Mouse (Mus musculus) heart, embryonic 10.5 days (tissue): Measurements from ENCODE around the gene Cyp11a1. TPM values are rescaled to one million over a fixed set of nuclear protein-coding genes. Genes with fewer than 3 reads are reported as not detected.

Experiments
- DNase-seq: peaks from one replicate; pipeline ENCODE4 v3.0.0-alpha.2; 2017; ENCODE audit warnings: low spot score
- H3K27ac ChIP-seq: fragments of 300-500 bp; sonication (generic); 2 replicates; pipeline ENCODE4 v1.5.1; 2016; ENCODE audit warnings: mild to moderate bottlenecking
- H3K27me3 ChIP-seq: fragments of 300-500 bp; sonication (generic); 2 replicates; pipeline ENCODE4 v1.6.1; 2016; ENCODE audit warnings: mild to moderate bottlenecking; ENCODE audit not compliant: poor library complexity, insufficient read depth, severe bottlenecking
- H3K36me3 ChIP-seq: fragments of 300-500 bp; sonication (generic); 2 replicates; pipeline ENCODE4 v1.6.1; 2016; ENCODE audit warnings: mild to moderate bottlenecking, moderate library complexity
- H3K4me1 ChIP-seq: fragments of 300-500 bp; sonication (generic); 2 replicates; pipeline ENCODE4 v1.6.1; 2016; ENCODE audit warnings: mild to moderate bottlenecking
- H3K4me3 ChIP-seq: fragments of 300-500 bp; sonication (generic); 2 replicates; pipeline ENCODE4 v1.5.1; 2016; ENCODE audit warnings: mild to moderate bottlenecking, moderate library complexity
- H3K9me3 ChIP-seq: fragments of 300-500 bp; sonication (generic); 2 replicates; pipeline ENCODE4 v1.6.1; 2016; ENCODE audit warnings: mild to moderate bottlenecking, moderate library complexity
- WGBS: fragments of 180-500 bp; shearing (Covaris S2); methylation state at CpG from one replicate; pipeline ENCODE4 v1.1.7; 2016; 5-methylcytosine and 5-hydroxymethylcytosine counted together
- polyA plus RNA-seq: library from polyadenylated mRNA; unstranded; fragments of >200 nt; fragmentation: Nextera tagmentation; extraction: Ambion mirVana; gene quantifications from 2 replicates; pipeline ENCODE4 v1.2.1, GENCODE M21; 2016

Gene Cyp11a1
- polyA plus RNA-seq, 1 experiment from 2014 or later: 0.10 TPM

GRCm38 (mm10) chr9:57978025-57978424 is 28.2 kb upstream of the Cyp11a1 start:
- 55% methylated on average over 6 of the region's 6 CpGs for WGBS
- no peak for DNase-seq
- H3K27me3 ChIP-seq: peaks cover 16% of the 10 kb centered on the region; the same call in 1 of the 2 replicates
- no peak overlapping the region for H3K4me3 ChIP-seq
- no peaks in the 10 kb centered on the region for H3K36me3 ChIP-seq
- H3K4me1 ChIP-seq: peaks cover 33% of the 10 kb centered on the region
- H3K27ac ChIP-seq: no peak overlapping the region
- no peaks in the 10 kb centered on the region for H3K9me3 ChIP-seq

DNA sequence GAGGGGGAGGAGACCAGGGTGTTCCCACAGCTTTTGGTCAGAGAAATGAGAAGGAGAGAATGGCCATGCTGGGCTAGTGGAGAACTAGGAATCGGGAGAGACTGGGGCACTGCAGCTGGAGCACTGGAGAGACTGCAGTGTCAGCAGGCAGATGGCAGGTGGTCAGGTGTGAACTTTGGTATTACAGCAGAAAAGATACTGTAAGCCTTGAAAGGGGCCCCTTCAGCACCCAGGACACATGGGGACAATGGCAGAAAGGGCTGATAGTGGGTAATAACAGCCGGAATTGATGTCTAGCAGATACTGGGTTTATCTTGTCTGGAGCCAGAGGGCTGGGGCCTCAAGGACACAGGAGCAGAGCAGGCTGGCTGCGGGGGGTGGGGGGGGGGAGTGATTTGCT is 27.4 kb upstream of the Cyp11a1 start:
- 32% methylated on average over 3 of the region's 3 CpGs for WGBS
- H3K27ac ChIP-seq: no peak overlapping the region
- no peak overlapping the region for H3K4me3 ChIP-seq

GRCm38 (mm10) chr9:57980570-57980969 is 25.6 kb upstream of the Cyp11a1 start:
- WGBS: 83% methylated on average over 10 of the region's 10 CpGs
- H3K4me1 ChIP-seq: peaks cover 15% of the 10 kb centered on the region
- H3K9me3 ChIP-seq: no peaks in the 10 kb centered on the region
- H3K27ac ChIP-seq: no peak overlapping the region
- peaks cover 18% of the 10 kb centered on the region for H3K27me3 ChIP-seq
- DNase-seq: no peak
- H3K36me3 ChIP-seq: no peaks in the 10 kb centered on the region
- H3K4me3 ChIP-seq: no peak overlapping the region

More for the DNA sequence above, 27.4 kb upstream of the Cyp11a1 start:
- Histone ChIP-seq H3K27me3 (peaks cover 16% of the 10 kb centered on the region; the same call in 1 of the 2 replicates), H3K4me1 (peaks cover 25% of the 10 kb centered on the region), H3K9me3 (no peaks in the 10 kb centered on the region), H3K36me3 (no peaks in the 10 kb centered on the region)
- DNase-seq: no peak

DNA sequence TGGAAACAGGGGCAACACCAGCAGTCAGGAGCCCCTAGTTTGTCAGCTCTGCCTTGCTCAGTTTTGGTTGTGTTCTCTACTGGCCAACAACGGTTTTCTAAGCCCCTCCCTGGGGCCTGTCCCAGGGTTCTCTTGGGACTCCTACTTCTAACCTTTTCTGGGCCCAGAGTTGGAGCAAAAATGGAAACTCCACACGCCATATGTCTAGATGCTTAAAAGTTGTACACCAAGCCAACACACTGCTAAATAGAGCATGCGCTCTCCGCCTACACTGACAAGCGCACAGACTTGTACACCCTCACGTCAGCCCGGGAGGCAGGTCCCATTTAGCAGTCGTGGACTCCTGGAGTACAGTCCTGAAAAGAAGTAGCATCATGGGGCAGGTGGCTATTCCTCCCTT is 20.9 kb upstream of the Cyp11a1 start:
- Histone ChIP-seq H3K27ac (no peak overlapping the region), H3K36me3 (no peaks in the 10 kb centered on the region), H3K27me3 (peaks cover 53% of the 10 kb centered on the region), H3K4me1 (no peaks in the 10 kb centered on the region), H3K9me3 (no peaks in the 10 kb centered on the region), H3K4me3 (no peak overlapping the region)
- no peak for DNase-seq
- 89% methylated on average over 8 of the region's 8 CpGs for WGBS

DNA sequence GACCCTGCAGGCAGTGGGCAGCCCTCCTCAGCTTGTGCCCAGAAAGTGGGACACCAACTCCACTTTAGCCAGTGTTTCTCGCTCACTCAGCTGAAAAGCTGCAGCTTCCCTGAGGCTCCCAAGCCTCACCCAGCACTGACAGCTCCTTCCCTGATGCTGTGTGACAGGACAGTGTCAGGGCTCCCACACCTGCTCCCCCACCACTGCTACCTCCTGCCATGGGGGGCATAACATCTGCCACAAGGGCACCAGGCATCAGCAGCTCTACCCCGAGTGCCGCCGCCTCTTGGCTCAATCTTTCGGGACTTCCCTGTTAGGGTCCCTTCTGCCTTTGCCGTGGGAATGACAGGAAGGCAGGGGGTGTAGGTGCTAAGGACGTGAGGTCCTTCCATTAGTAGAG is 19.9 kb upstream of the Cyp11a1 start:
- peaks cover 44% of the 10 kb centered on the region for H3K27me3 ChIP-seq
- WGBS: 55% methylated on average over 7 of the region's 7 CpGs
- no peak overlapping the region; the same call in 1 of the 2 replicates for H3K27ac ChIP-seq
- no peak overlapping the region for H3K4me3 ChIP-seq
- no peaks in the 10 kb centered on the region for H3K4me1 ChIP-seq
- no peaks in the 10 kb centered on the region for H3K9me3 ChIP-seq
- no peaks in the 10 kb centered on the region for H3K36me3 ChIP-seq
- DNase-seq: no peak

DNA sequence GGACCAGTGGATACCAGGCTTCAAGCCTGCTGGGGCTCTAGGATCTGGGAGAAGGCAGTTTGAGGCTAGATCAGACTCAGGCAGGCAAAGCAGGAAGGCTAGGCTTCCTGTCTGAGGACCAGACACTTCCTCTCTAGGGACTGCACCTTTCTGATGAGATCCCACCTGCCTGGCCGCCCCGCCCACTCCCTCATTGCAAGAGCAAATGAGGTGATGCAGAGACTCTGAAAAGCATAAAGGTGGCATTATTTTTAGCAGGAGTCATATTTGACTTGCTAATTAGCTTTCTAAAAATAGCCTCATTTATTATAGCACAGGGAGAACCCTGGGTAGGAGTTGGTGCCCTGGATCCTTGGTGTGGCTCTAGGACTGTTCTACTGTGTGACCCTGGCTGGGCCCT is 18.1 kb upstream of the Cyp11a1 start:
- no peak overlapping the region for H3K27ac ChIP-seq
- peaks cover 4% of the 10 kb centered on the region; the same call in 1 of the 2 replicates for H3K4me1 ChIP-seq
- no peaks in the 10 kb centered on the region for H3K9me3 ChIP-seq
- no peak overlapping the region for H3K4me3 ChIP-seq
- H3K27me3 ChIP-seq: peaks cover 54% of the 10 kb centered on the region
- DNase-seq: no peak
- 88% methylated on average over 2 of the region's 2 CpGs for WGBS
- H3K36me3 ChIP-seq: no peaks in the 10 kb centered on the region

- Histone ChIP-seq H3K9me3 (no peaks in the 10 kb centered on the region), H3K27ac (peak overlapping the region; percentile 8; the same call in 1 of the 2 replicates), H3K27me3 (peaks cover 54% of the 10 kb centered on the region), H3K4me1 (peaks cover 10% of the 10 kb centered on the region; the same call in 1 of the 2 replicates), H3K4me3 (no peak overlapping the region), H3K36me3 (no peaks in the 10 kb centered on the region)
- 80% methylated on average over 6 of the region's 6 CpGs for WGBS
- DNase-seq: no peak
These were observed 16.9 kb upstream of the Cyp11a1 start for GRCm38 (mm10) chr9:57989309-57989708.

GRCm38 (mm10) chr9:57990438-57991110 is 15.6 kb upstream of the Cyp11a1 start:
- no peaks in the 10 kb centered on the region for H3K9me3 ChIP-seq
- no peak for DNase-seq
- 27% methylated on average over 10 of the region's 10 CpGs for WGBS

GRCm38 (mm10) chr9:57992060-57992459 is 14.2 kb upstream of the Cyp11a1 start:
- Histone ChIP-seq H3K4me1 (peaks cover 10% of the 10 kb centered on the region; the same call in 1 of the 2 replicates), H3K27ac (no peak overlapping the region), H3K36me3 (no peaks in the 10 kb centered on the region), H3K27me3 (peaks cover 47% of the 10 kb centered on the region), H3K9me3 (no peaks in the 10 kb centered on the region), H3K4me3 (no peak overlapping the region)
- 77% methylated on average over 3 of the region's 3 CpGs for WGBS
- DNase-seq: no peak

More at GRCm38 (mm10) chr9:57990438-57991110, 15.6 kb upstream of the Cyp11a1 start:
- Histone ChIP-seq H3K36me3 (no peaks in the 10 kb centered on the region), H3K4me3 (no peak overlapping the region), H3K27me3 (peaks cover 52% of the 10 kb centered on the region), H3K4me1 (peaks cover 10% of the 10 kb centered on the region; the same call in 1 of the 2 replicates), H3K27ac (no peak overlapping the region)

DNA sequence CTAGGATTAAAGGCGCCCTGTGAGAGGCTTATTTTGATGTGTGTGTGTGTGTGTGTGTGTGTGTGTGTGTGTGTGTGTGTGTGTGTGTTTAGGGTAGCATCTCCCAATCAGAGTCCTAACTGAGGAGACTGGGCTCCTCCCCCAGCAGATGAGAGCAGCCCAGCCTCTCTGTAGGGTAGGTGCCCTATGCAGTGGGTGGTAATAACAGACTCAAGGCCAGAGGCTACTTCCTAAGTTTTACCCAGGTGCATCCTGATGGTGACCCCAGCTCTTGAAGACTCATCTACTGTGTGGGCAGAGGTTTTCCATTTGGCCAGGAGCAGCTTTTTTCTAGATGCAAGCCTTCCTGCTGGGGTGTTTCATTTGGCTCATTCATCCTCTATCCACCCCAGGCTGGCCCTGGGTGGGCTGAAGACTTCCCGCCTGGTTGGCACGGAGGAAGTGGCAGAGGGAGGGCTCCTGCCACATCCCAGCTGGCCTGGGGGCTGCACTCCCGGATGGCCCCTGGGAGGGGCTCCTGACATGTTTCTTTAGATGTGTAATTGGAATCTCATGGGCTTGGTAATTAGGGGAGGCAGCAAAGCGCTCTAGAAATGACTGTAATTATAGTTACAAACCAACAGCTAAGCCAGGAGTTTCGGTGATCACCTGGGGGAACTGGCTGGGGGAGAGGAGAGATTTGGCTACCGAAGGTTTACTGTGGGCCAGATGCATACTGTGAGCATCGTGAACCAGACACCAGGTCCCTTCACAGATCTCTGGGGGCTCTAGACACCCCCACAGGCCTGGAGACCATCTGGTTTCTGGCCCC is 13.2 kb upstream of the Cyp11a1 start:
- 58% methylated on average over 8 of the region's 8 CpGs for WGBS
- H3K4me1 ChIP-seq: peaks cover 16% of the 10 kb centered on the region
- DNase-seq: no peak
- H3K4me3 ChIP-seq: no peak overlapping the region
- no peaks in the 10 kb centered on the region for H3K36me3 ChIP-seq
- no peaks in the 10 kb centered on the region for H3K9me3 ChIP-seq
- H3K27me3 ChIP-seq: peaks cover 47% of the 10 kb centered on the region
- H3K27ac ChIP-seq: no peak overlapping the region

DNA sequence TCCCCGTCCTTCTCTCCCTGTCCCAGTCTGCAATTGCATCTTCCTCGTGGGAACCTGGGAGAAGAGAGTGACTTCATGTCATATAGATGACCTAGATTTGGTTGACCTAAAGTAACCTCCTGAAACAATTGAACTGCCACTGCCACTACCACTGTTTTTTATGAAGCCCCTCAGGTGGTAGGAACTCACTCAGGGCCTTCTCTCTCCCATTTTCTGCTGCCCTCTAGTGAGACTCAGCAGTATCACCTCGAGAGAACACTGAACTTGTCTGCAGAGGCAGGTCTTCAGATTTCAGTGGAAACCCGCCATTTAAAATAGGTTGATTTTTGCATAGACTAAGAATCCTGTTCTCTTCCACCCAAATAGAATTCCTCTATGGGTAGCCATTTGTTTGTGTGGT is 10.9 kb upstream of the Cyp11a1 start:
- Histone ChIP-seq H3K4me3 (no peak overlapping the region), H3K36me3 (no peaks in the 10 kb centered on the region), H3K27ac (no peak overlapping the region), H3K27me3 (peaks cover 48% of the 10 kb centered on the region), H3K4me1 (peaks cover 18% of the 10 kb centered on the region), H3K9me3 (no peaks in the 10 kb centered on the region)
- 32% methylated on average over 4 of the region's 4 CpGs for WGBS
- DNase-seq: no peak

GRCm38 (mm10) chr9:57997511-57998031 is 8.6 kb upstream of the Cyp11a1 start:
- H3K36me3 ChIP-seq: no peaks in the 10 kb centered on the region
- H3K4me3 ChIP-seq: peak overlapping the region; percentile 52
- no peak for DNase-seq
- WGBS: 16% methylated on average over 13 of the region's 13 CpGs
- H3K27me3 ChIP-seq: peaks cover 50% of the 10 kb centered on the region
- no peaks in the 10 kb centered on the region for H3K9me3 ChIP-seq
- H3K4me1 ChIP-seq: peaks cover 18% of the 10 kb centered on the region
- peak overlapping the region; percentile 16; the same call in 1 of the 2 replicates for H3K27ac ChIP-seq
